Mouse (Mus musculus) granulocyte monocyte progenitor cell, adult 5-6 weeks (primary cell): ENCODE data around the gene Nifk. TPM values are rescaled to one million over a fixed set of nuclear protein-coding genes. Genes with fewer than 3 reads are reported as not detected.
A peak's percentile ranks its signal among the peaks of the same experiment; 100 is the strongest.

Experiments used
- ATAC-seq: replicated peaks from 2 replicates; pipeline ENCODE4 v1.8.0; 2016; ENCODE audit warnings: mild to moderate bottlenecking, moderate TSS enrichment, inconsistent platforms; ENCODE audit not compliant: poor library complexity, severe bottlenecking
- total RNA-seq, 2 experiments: library from RNA; stranded (forward) in 1 of 2; stranded (reverse) in 1 of 2; fragments of 200-712, 200-1000 nt in 1 of 2; fragments of >200 nt in 1 of 2; fragmentation: Nextera tagmentation in 1 of 2; gene quantifications; 2 replicates each; pipeline ENCODE4 v1.2.3; 2014 to 2017

Gene Nifk
- total RNA-seq, 2 experiments from 2014 or later, result 114 to 154 TPM

DNA sequence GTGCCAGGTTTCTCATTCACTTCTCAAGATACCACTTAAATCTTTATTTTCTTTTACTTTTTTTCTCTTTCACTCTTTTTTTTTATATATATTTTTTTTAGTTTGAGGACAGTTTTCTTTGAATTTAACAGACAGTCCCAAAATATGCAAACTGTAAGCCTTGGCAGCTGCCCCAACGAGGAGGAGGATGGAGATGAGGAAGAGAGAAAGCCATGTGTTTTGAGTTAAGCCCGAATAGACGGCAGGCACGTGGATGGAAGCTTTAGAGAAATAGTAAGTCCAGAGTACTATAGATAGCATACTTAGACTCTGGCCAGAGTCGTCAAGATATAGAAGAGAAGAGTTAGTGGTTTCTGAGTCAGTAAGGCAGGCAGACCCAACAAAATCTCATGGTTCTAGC is 56.1 kb downstream of the Nifk start:
- no peak for ATAC-seq

DNA sequence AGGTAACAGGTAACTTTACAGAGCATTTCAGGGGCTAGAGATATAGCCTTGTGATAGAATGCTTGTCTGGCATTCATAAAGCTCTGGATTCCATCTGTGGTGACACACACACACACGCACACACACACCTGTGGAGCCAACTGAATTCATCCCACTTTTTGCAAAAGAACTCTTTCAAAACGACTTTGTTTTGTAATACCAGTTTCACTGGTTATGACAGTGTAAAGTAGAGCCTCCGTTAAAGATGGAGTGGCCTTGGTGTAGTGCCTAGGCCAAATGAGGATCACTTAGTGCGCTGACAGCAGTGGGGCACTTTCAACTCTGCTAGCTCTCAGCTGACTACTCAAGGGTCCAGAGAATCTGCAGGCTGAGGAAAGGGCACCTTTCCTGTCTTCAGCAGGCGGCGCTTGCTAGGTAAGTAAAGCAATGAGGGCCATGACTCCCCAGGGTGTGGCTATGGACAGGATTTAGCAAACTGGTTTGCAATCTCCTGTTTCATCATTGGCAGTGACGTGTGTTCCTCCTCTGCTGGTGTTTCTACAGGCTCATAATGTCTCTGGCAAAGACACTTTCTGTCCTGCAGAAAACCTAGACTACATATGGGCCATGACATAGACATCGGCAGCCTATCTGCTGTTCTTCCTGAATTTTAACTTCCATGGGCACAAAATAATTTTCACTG is 58.6 kb downstream of the Nifk start:
- ATAC-seq, result peak; percentile 93

Other genes starting within 250 kb of the Nifk start
- gene Gm29106, start 145.3 kb upstream of the Nifk start, total RNA-seq (2014; fragmentation: Nextera tagmentation), result not detected in 2 replicates
- not detected in 2 replicates for gene Gm29106, start 145.3 kb upstream of the Nifk start, total RNA-seq (2017)
- 64.3 and 66.2 TPM in 2 replicates for gene Tsn, start 10.1 kb upstream of the Nifk start, total RNA-seq (2014; fragmentation: Nextera tagmentation)
- 56.5 and 76.9 TPM in 2 replicates for gene Tsn, start 10.1 kb upstream of the Nifk start, total RNA-seq (2017)
- gene Clasp1, start 67.2 kb downstream of the Nifk start, total RNA-seq (2014; fragmentation: Nextera tagmentation), result 42.8 and 51.1 TPM in 2 replicates
- gene Clasp1, start 67.2 kb downstream of the Nifk start, total RNA-seq (2017), result 40.1 and 51.1 TPM in 2 replicates